Mouse (Mus musculus) liver, embryonic 11.5 days (tissue): ENCODE data around the gene Heatr3. TPM values are rescaled to one million over a fixed set of nuclear protein-coding genes. Genes with fewer than 3 reads are reported as not detected.
"Not testable (repeated sequence)": the region's sequence is repeated elsewhere in the genome, so short reads cannot be mapped to it uniquely, and the experiment has no call there.

Experiments
- ATAC-seq: fragments of 200-750 bp; cut with Nextera tagmentation; replicated peaks from 2 replicates; pipeline ENCODE4 v1.8.0; 2017; ENCODE audit warnings: moderate number of reproducible peaks, mild to moderate bottlenecking, moderate TSS enrichment, moderate library complexity; ENCODE audit not compliant: low FRiP score
- DNase-seq: peaks from one replicate; pipeline ENCODE4 v3.0.0-alpha.2; 2017; ENCODE audit warnings: low spot score
- H3K27ac ChIP-seq: fragments of 300-500 bp; sonication (generic); 2 replicates; pipeline ENCODE4 v1.5.1; 2014; ENCODE audit warnings: mild to moderate bottlenecking, low read depth, low read length, control low read depth
- H3K27me3 ChIP-seq: fragments of 300-500 bp; sonication (generic); replicated peaks from 2 replicates; pipeline ENCODE4 v1.6.1; 2014; ENCODE audit warnings: low read length, mixed read lengths; ENCODE audit not compliant: control insufficient read depth, insufficient read depth
- H3K36me3 ChIP-seq: fragments of 300-500 bp; sonication (generic); 2 replicates; pipeline ENCODE4 v1.6.1; 2014; ENCODE audit warnings: mild to moderate bottlenecking, low read length, moderate library complexity, mixed read lengths; ENCODE audit not compliant: control insufficient read depth, insufficient read depth
- H3K4me1 ChIP-seq: fragments of 300-500 bp; sonication (generic); replicated peaks from 2 replicates; pipeline ENCODE4 v1.6.1; 2014; ENCODE audit warnings: low read length, mixed read lengths; ENCODE audit not compliant: control insufficient read depth, insufficient read depth
- H3K4me2 ChIP-seq: fragments of 300-500 bp; sonication (generic); 2 replicates; pipeline ENCODE4 v1.6.1; 2014; ENCODE audit warnings: mild to moderate bottlenecking, control low read depth, moderate library complexity
- H3K4me3 ChIP-seq: fragments of 300-500 bp; sonication (generic); 2 replicates; pipeline ENCODE4 v1.5.1; 2014; ENCODE audit warnings: low read depth, low read length, control low read depth
- H3K9ac ChIP-seq: fragments of 300-500 bp; sonication (generic); 2 replicates; pipeline ENCODE4 v1.6.1; 2014; ENCODE audit warnings: low read depth, low read length, control low read depth
- H3K9me3 ChIP-seq: fragments of 300-500 bp; sonication (generic); 2 replicates; pipeline ENCODE4 v1.6.1; 2016; ENCODE audit warnings: low read length, inconsistent platforms, mixed read lengths; ENCODE audit not compliant: control insufficient read depth
- WGBS: fragments of 180-500 bp; shearing (Covaris S2); extraction: QIAGEN DNeasy Blood & Tissue Kit; methylation state at CpG from one replicate; pipeline ENCODE4 v1.1.7; 2014; 5-methylcytosine and 5-hydroxymethylcytosine counted together
- polyA plus RNA-seq: library from polyadenylated mRNA; unstranded; fragments of >200 nt; fragmentation: Nextera tagmentation; extraction: Ambion mirVana; gene quantifications from 2 replicates; pipeline ENCODE4 v1.2.1, GENCODE M21; 2014

The Heatr3 gene
- polyA plus RNA-seq, 1 experiment from 2014 or later = 69.6 TPM

DNA sequence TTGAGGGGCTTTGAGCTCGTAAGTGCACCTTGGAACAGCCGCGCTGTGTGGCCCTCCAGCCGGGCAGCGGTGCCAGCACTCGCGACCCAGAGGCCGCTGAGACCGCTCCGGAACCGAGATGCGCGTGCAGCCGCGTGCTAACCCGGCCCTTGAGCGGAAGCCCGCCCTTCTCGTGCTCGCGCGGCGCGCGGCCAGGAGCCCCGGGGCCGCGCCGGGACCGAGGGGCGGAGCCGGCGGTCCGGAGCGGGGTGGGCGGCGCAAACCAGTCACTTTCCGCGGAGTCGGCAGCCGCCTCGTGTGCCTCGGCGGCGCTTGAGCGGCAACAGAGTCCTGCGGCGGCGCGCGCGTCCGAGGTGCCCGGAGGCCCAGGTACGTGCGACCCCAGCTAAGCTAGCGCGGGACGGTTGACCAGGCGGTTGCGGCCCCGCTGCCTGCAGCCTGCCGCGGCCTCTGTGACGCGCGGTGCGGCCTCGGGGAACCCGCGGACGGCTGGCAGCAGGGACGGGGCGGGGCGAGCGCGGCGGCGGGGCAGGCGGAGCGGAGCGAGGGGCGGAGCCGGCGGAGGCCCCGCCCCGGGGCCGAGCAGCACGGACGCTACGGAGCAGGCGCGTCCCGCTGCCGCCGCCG is 61.4 kb downstream of the Heatr3 start, which contains the start of gene Tent4b:
Gene Tent4b, plus strand, starts transcription at position 269 of the 627 bp plus-strand sequence.
- peak within 1 kb of the TSS; percentile 95 for H3K4me3 ChIP-seq
- H3K27me3 ChIP-seq = no peaks in the 10 kb centered on the region
- H3K9ac ChIP-seq = peak within 1 kb of the TSS; percentile 88
- peak within 1 kb of the TSS; percentile 94 for H3K4me2 ChIP-seq
- under 1% methylated on average over 79 of the region's 97 CpGs for WGBS
- H3K27ac ChIP-seq = peak within 1 kb of the TSS; percentile 96
- no peaks in the 10 kb centered on the region for H3K9me3 ChIP-seq
- ATAC-seq (peak; percentile 93), DNase-seq (peak; percentile 95)
- H3K36me3 ChIP-seq = no peaks in the 10 kb centered on the region; the same call in 1 of the 2 replicates
- peaks cover 21% of the 10 kb centered on the region for H3K4me1 ChIP-seq

- Histone ChIP-seq H3K9me3 (no peaks in the 10 kb centered on the region), H3K4me3 (peak overlapping the region; percentile 95), H3K36me3 (no peaks in the 10 kb centered on the region; the same call in 1 of the 2 replicates), H3K27me3 (no peaks in the 10 kb centered on the region), H3K4me1 (peaks cover 21% of the 10 kb centered on the region), H3K4me2 (peak overlapping the region; percentile 94), H3K27ac (peak overlapping the region; percentile 96), H3K9ac (peak overlapping the region; percentile 88)
- WGBS = under 1% methylated on average over 101 of the region's 117 CpGs
- peak; percentile 70 for DNase-seq
- peak; percentile 52 for ATAC-seq
These were observed 62.3 kb downstream of the Heatr3 start for GRCm38 (mm10) chr8:88199700-88200601.

DNA sequence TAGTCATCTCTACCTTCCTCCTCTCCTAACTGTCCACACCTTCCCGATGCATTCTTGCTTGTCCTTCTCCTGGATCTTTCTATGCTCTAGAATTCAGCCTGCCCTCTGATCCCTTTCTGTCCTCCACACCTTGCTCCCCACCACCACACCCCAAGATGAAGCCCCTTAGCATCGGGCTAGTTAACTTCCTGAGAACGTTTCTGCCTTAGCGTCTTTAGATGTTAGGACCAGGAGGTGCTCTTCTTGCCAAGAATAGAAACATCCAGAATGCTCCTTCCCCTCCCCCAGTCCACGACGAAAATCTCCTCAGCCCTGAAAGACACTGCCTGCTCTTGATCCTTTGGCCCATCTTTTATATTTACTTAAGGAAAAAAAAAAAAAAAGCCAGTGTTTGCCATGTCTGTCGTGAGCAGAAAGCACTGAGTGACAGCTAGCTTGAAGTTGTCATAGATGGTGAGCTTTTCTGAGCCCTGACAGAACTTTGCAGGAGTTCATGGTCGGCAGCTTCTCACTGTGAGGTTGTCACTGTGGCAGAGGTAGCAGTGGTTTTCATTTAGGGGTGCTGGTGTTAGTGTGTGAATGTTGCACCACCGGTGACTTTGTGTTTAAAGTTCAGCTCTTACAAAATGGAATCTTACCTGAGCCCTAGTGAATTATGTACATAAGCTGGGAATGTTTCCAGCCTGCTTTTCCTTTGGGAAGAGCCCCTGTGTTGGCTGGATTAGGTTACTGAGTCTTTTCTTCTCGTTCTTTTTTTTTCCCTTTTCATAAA is 63.3 kb downstream of the Heatr3 start:
- peak overlapping the region; percentile 20; the same call in 1 of the 2 replicates for H3K9ac ChIP-seq
- peaks cover 21% of the 10 kb centered on the region for H3K4me1 ChIP-seq
- H3K27ac ChIP-seq = no peak overlapping the region
- peak overlapping the region; percentile 94 for H3K4me2 ChIP-seq
- 29% methylated on average over 10 of the region's 10 CpGs for WGBS
- DNase-seq (peak; percentile 36), ATAC-seq (no peak)
- H3K36me3 ChIP-seq = no peaks in the 10 kb centered on the region; the same call in 1 of the 2 replicates
- H3K9me3 ChIP-seq = no peaks in the 10 kb centered on the region
- H3K27me3 ChIP-seq = no peaks in the 10 kb centered on the region
- H3K4me3 ChIP-seq = peak overlapping the region; percentile 95

- Histone ChIP-seq H3K9ac (0 out of 2 replicates have a peak overlapping the region, but pooled peaks have one; percentile 20), H3K4me1 (peaks cover 21% of the 10 kb centered on the region), H3K27ac (no peak overlapping the region), H3K9me3 (no peaks in the 10 kb centered on the region), H3K4me3 (0 out of 2 replicates have a peak overlapping the region, but pooled peaks have one; percentile 95), H3K4me2 (peak overlapping the region; percentile 94), H3K36me3 (no peaks in the 10 kb centered on the region; the same call in 1 of the 2 replicates), H3K27me3 (no peaks in the 10 kb centered on the region)
- ATAC-seq = no peak
- DNase-seq = no peak
- WGBS = 66% methylated on average over 3 of the region's 3 CpGs
These were observed 64.0 kb downstream of the Heatr3 start for GRCm38 (mm10) chr8:88201641-88202040.

- Histone ChIP-seq H3K4me3 (no peak overlapping the region), H3K9me3 (no peaks in the 10 kb centered on the region), H3K9ac (no peak overlapping the region), H3K27ac (no peak overlapping the region), H3K4me2 (no peak overlapping the region), H3K4me1 (peaks cover 11% of the 10 kb centered on the region), H3K36me3 (no peaks in the 10 kb centered on the region; the same call in 1 of the 2 replicates), H3K27me3 (no peaks in the 10 kb centered on the region)
- 89% methylated on average over 9 of the region's 9 CpGs for WGBS
- DNase-seq (no peak), ATAC-seq (no peak)
These were observed 68.4 kb downstream of the Heatr3 start for GRCm38 (mm10) chr8:88206016-88206415.

DNA sequence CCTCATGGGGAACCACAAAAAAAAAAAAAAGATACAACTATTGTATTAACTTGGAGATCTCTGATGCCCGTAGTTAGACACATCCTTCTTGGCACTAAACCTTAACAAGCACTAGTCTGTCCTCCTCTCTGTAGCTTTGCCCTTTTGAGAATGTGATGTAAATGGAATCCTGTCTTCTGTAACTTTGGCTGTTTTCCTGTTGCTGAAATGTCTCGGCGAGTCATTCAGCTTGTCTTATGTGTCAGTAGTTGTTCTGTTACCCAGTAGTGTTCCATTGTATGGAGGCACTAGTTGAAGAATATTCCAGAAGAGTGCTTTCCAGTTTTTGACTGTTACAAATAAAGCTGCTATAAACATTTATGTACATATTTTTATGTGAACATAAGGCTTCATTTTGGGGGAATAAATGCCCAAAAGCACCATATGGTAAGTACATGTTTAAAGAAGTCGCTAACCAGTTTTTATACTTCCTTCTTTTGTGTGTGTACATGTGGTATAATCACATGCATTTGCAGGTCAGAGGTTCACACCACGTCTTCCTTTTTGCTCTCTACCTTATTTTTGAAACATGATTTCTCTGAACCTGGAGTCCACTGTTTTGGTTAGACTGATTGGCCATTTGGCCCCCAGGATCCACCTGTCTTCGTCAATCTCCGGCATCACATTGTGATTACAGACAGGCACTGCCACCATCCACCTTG is 69.6 kb downstream of the Heatr3 start:
- 0 out of 2 replicates have a peak, but pooled peaks cover 2% of the 10 kb centered on the region for H3K4me1 ChIP-seq
- no peak for ATAC-seq

GRCm38 (mm10) chr8:88209930-88210827 is 72.5 kb downstream of the Heatr3 start:
- not testable (repeated sequence) for H3K4me1 ChIP-seq, H3K4me3 ChIP-seq, H3K27me3 ChIP-seq, DNase-seq, H3K27ac ChIP-seq, H3K9ac ChIP-seq, H3K36me3 ChIP-seq, H3K4me2 ChIP-seq, H3K9me3 ChIP-seq, ATAC-seq
- WGBS = 75% methylated on average over 5 of the region's 6 CpGs

More for the DNA sequence above, 69.6 kb downstream of the Heatr3 start:
- Histone ChIP-seq H3K27me3 (no peaks in the 10 kb centered on the region), H3K36me3 (no peaks in the 10 kb centered on the region; the same call in 1 of the 2 replicates), H3K4me2 (no peak overlapping the region), H3K9me3 (no peaks in the 10 kb centered on the region), H3K4me3 (no peak overlapping the region), H3K9ac (no peak overlapping the region), H3K27ac (no peak overlapping the region)
- 88% methylated on average over 7 of the region's 7 CpGs for WGBS
- DNase-seq = no peak
